Mouse (Mus musculus): ENCODE measurements around the gene Nos1ap.

DNA sequence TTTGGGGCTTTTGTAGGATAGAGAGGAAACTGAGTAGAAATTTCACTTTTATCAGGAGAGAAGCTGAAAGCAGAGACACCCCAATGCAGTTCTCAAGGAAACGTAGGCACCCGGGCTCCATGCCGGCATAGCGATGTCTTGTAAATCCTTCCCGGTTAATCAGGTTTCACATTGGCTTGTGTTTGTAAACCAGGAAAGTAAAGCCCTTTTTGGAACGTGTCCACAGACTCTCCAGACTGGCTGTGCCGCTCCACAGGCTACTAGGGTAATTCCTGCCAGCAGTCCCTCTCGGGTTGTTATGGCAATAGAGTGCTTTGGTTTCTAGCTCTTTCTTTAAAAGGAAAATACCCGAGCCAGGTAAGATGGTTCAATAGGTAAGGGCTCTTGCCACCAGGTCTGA is 40.6 kb downstream of the Nos1ap start:
- TF ChIP-seq CTCF (IDR thresholded peaks at IDR 0.05; ENCODE audit: low read depth) (no peak), EP300 (optimal IDR thresholded peaks at IDR 0.05) (no peak)
